Mouse (Mus musculus): ENCODE measurements around the gene Ergic1. TPM values are rescaled to one million over a fixed set of nuclear protein-coding genes. Genes with fewer than 3 reads are reported as not detected.

Ergic1 gene
- polyA plus RNA-seq, 1 experiment from 2014 or later = 130 TPM

GRCm38 (mm10) chr17:26594171-26594570 lies 32.9 kb downstream of the Ergic1 start:
- WGBS = 73% methylated on average over 7 of the region's 7 CpGs
- 0 out of 2 replicates have a peak, but pooled peaks cover 3% of the 10 kb centered on the region for H3K36me3 ChIP-seq
- no peak for ATAC-seq (ENCODE audit: insufficient number of reproducible peaks, low FRiP score, low TSS enrichment, low read depth)

DNA sequence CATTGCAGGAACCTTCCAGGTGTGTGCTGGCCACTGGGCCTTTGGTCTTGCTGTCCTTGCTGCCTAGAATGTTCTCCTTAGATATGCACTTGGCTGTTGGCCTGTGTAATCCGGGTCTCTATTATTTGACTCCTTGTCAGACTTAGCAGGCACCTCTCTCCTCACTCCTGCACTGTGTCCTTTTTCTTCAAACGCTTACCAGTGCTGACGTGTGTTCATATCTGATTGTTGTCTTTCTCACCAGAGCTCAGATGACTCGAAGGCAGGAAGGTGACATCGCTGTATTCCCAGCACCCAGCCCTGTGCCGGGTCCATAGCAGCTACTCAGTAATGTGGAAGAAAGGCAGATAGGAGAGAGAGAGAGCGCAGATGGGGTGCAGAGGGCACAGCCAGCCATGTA lies 33.7 kb downstream of the Ergic1 start:
- ATAC-seq (ENCODE audit: insufficient number of reproducible peaks, low FRiP score, low TSS enrichment, low read depth) = no peak
- no peaks in the 10 kb centered on the region for H3K9me3 ChIP-seq
- 86% methylated on average over 7 of the region's 7 CpGs for WGBS
- H3K27ac ChIP-seq = peak overlapping the region; percentile 76
- H3K9ac ChIP-seq = no peak overlapping the region
- no peaks in the 10 kb centered on the region for H3K27me3 ChIP-seq
- H3K4me3 ChIP-seq = no peak overlapping the region
- H3K4me2 ChIP-seq = no peak overlapping the region
- H3K36me3 ChIP-seq = 0 out of 2 replicates have a peak, but pooled peaks cover 3% of the 10 kb centered on the region
- H3K4me1 ChIP-seq = peaks cover 47% of the 10 kb centered on the region

More at GRCm38 (mm10) chr17:26594171-26594570, 32.9 kb downstream of the Ergic1 start:
- H3K27ac ChIP-seq = no peak overlapping the region
- no peak overlapping the region for H3K4me2 ChIP-seq
- peaks cover 42% of the 10 kb centered on the region for H3K4me1 ChIP-seq
- no peak overlapping the region for H3K4me3 ChIP-seq
- no peak overlapping the region for H3K9ac ChIP-seq
- H3K27me3 ChIP-seq = no peaks in the 10 kb centered on the region
- no peaks in the 10 kb centered on the region for H3K9me3 ChIP-seq

GRCm38 (mm10) chr17:26595448-26596167 lies 34.3 kb downstream of the Ergic1 start:
- Histone ChIP-seq H3K9me3 (no peaks in the 10 kb centered on the region), H3K4me2 (no peak overlapping the region), H3K4me1 (peaks cover 50% of the 10 kb centered on the region), H3K27me3 (no peaks in the 10 kb centered on the region), H3K36me3 (0 out of 2 replicates have a peak, but pooled peaks cover under 1% of the 10 kb centered on the region), H3K9ac (no peak overlapping the region), H3K4me3 (no peak overlapping the region), H3K27ac (peak overlapping the region; percentile 76)
- WGBS = 37% methylated on average over 7 of the region's 7 CpGs
- ATAC-seq (ENCODE audit: insufficient number of reproducible peaks, low FRiP score, low TSS enrichment, low read depth) = no peak

DNA sequence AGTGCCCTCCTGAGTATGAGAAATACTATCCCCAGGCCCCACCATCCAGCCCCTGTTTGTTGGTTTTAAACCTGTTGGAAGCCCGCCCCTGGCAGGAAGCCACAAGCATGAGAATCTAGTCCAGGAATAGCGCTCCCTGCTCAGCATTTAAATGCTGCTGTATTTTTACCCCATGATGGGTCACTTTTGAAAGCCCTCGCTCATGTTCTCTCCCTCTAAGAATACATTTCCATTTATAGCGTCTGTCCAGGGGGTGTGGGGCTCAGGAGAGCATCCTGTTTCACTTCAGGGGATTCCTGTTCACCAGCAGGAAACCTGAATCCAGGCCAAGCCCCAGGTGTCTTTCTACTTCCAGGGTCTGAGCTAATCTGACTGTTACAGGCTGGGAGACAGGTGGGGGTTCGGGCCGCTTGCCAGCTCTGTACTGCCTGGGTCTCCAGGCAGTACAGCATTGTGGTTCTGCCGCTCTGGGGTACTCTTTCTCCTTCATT lies 34.9 kb downstream of the Ergic1 start:
- no peaks in the 10 kb centered on the region for H3K9me3 ChIP-seq
- peak; percentile 59 for ATAC-seq (ENCODE audit: insufficient number of reproducible peaks, low FRiP score, low TSS enrichment, low read depth)
- no peak overlapping the region for H3K4me2 ChIP-seq
- peaks cover 56% of the 10 kb centered on the region for H3K4me1 ChIP-seq
- H3K36me3 ChIP-seq = no peaks in the 10 kb centered on the region
- no peak overlapping the region for H3K9ac ChIP-seq
- no peaks in the 10 kb centered on the region for H3K27me3 ChIP-seq
- H3K27ac ChIP-seq = peak overlapping the region; percentile 76
- no peak overlapping the region for H3K4me3 ChIP-seq
- WGBS = 32% methylated on average over 7 of the region's 7 CpGs

DNA sequence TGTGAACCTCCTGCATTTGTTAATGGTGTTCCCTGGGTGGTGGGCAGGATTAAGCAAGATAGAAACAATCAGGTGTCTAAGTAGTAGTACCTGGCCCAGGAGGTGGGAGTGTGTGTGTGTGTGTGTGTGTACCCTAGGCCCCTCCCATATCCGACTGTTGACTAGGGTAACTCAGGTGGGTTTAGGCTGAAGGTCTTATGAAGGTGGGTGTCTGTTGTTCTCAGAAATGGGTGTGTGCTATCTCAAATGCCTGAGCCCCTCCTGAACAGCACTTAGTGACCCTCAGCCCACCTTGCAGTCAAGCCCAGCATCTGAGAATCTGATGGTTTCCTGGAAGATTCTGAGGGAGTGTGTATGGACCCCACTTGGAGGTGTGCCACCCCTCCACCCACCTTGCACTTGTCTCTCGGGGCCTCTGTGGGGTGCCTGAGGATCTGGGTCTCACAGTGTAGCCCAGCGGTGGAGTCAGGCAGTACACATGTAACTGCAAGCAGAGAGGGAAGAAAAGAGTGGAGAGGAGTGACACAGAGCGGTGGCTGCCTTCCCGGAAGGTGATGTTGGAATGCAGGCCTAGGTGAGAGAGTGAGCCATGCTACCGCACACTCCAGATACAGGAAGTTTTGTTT lies 35.7 kb downstream of the Ergic1 start:
- no peaks in the 10 kb centered on the region for H3K27me3 ChIP-seq
- no peak overlapping the region for H3K9ac ChIP-seq
- no peak overlapping the region for H3K4me3 ChIP-seq
- H3K36me3 ChIP-seq = no peaks in the 10 kb centered on the region
- WGBS = 79% methylated on average over 6 of the region's 6 CpGs
- H3K4me2 ChIP-seq = no peak overlapping the region
- no peaks in the 10 kb centered on the region for H3K9me3 ChIP-seq
- H3K4me1 ChIP-seq = peaks cover 64% of the 10 kb centered on the region
- peak overlapping the region; percentile 76 for H3K27ac ChIP-seq
- no peak for ATAC-seq (ENCODE audit: insufficient number of reproducible peaks, low FRiP score, low TSS enrichment, low read depth)

DNA sequence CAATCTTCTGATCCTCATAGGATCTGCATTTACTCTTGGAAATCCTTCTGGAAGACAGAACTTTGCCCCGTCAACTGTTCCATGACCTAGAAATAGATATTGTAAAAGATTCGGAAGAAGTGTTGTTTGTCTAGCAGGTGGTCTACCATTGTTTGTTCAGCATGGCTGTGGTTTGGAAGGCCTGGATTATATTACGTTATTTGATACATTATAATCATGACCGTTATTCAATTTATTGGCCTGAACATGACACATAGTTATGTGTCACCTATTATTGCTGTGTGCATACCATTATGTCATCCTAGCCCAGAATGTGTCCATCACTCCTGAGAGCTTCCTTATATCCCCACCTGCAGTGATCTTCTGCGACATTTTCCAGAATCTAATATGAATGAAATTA lies 37.6 kb downstream of the Ergic1 start:
- Histone ChIP-seq H3K9ac (no peak overlapping the region), H3K4me3 (no peak overlapping the region), H3K27ac (no peak overlapping the region), H3K9me3 (no peaks in the 10 kb centered on the region), H3K27me3 (no peaks in the 10 kb centered on the region), H3K36me3 (no peaks in the 10 kb centered on the region), H3K4me1 (peaks cover 67% of the 10 kb centered on the region), H3K4me2 (no peak overlapping the region)
- ATAC-seq (ENCODE audit: insufficient number of reproducible peaks, low FRiP score, low TSS enrichment, low read depth) = no peak
- 83% methylated on average over 5 of the region's 5 CpGs for WGBS

GRCm38 (mm10) chr17:26600913-26601447 lies 39.7 kb downstream of the Ergic1 start:
- Histone ChIP-seq H3K36me3 (no peaks in the 10 kb centered on the region), H3K9ac (no peak overlapping the region), H3K27me3 (no peaks in the 10 kb centered on the region), H3K27ac (peak overlapping the region; percentile 79; the same call in 1 of the 2 replicates), H3K4me1 (peaks cover 57% of the 10 kb centered on the region), H3K4me2 (no peak overlapping the region), H3K9me3 (no peaks in the 10 kb centered on the region), H3K4me3 (no peak overlapping the region)
- WGBS = 60% methylated on average over 17 of the region's 17 CpGs
- no peak for ATAC-seq (ENCODE audit: insufficient number of reproducible peaks, low FRiP score, low TSS enrichment, low read depth)

DNA sequence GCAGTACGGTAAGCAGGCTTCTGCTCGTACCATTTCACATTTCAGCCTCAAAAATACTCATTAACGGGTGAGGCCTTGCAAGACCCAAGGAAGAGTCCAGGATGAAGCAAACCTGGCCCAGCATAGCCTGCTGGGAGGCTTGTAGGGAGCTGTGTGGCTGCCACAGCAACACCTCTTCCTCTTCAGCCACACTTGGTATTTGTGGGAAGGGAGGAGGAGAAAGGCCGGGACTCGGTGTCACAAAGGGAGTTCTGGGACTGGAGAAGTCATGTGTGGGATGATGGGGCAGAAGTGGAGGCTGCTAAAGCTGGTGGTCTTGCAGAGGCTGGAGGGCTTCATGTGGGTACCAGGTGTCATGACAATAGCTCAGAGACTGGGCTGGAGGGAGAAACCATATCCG lies 40.2 kb downstream of the Ergic1 start:
- ATAC-seq (ENCODE audit: insufficient number of reproducible peaks, low FRiP score, low TSS enrichment, low read depth) = no peak
- no peak overlapping the region for H3K9ac ChIP-seq
- H3K9me3 ChIP-seq = no peaks in the 10 kb centered on the region
- whole genome bisulfite sequencing = 60% methylated on average over 6 of the region's 6 CpGs
- no peak overlapping the region for H3K4me3 ChIP-seq
- H3K27me3 ChIP-seq = no peaks in the 10 kb centered on the region
- 0 out of 2 replicates have a peak, but pooled peaks cover 1% of the 10 kb centered on the region for H3K36me3 ChIP-seq
- no peak overlapping the region for H3K4me2 ChIP-seq
- peak overlapping the region; percentile 79; the same call in 1 of the 2 replicates for H3K27ac ChIP-seq
- peaks cover 52% of the 10 kb centered on the region for H3K4me1 ChIP-seq

DNA sequence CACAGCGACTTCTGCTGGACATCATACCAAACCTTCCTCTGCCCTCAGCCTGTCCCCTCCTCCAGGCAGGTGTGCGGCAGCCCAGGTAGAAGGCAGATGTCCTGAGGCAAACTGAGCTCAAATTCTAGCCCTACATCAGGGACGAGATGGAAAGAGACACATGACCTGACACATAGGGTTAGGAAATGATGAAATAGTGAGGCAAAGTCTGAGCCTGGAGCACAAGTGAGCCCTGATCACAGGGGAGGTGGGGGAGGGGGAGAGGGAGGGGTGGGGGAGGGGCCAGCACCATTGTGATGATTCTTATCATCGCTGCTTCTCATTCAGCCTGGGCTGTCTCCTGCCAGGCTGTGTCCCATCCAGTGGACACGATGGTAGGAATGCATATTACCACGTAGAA lies 40.6 kb downstream of the Ergic1 start:
- peak overlapping the region; percentile 79 for H3K27ac ChIP-seq
- H3K9ac ChIP-seq = no peak overlapping the region

GRCm38 (mm10) chr17:26602371-26602885 lies 41.1 kb downstream of the Ergic1 start:
- H3K27ac ChIP-seq = peak overlapping the region; percentile 79
- ATAC-seq (ENCODE audit: insufficient number of reproducible peaks, low FRiP score, low TSS enrichment, low read depth) = peak; percentile 20; the same call in 1 of the 2 replicates

More for the DNA sequence above, 40.6 kb downstream of the Ergic1 start:
- H3K4me1 ChIP-seq = peaks cover 48% of the 10 kb centered on the region
- H3K36me3 ChIP-seq = peaks cover 5% of the 10 kb centered on the region; the same call in 1 of the 2 replicates
- 54% methylated on average over 6 of the region's 6 CpGs for WGBS
- H3K4me2 ChIP-seq = no peak overlapping the region
- H3K27me3 ChIP-seq = no peaks in the 10 kb centered on the region
- no peak for ATAC-seq (ENCODE audit: insufficient number of reproducible peaks, low FRiP score, low TSS enrichment, low read depth)
- H3K4me3 ChIP-seq = no peak overlapping the region
- H3K9me3 ChIP-seq = no peaks in the 10 kb centered on the region

DNA sequence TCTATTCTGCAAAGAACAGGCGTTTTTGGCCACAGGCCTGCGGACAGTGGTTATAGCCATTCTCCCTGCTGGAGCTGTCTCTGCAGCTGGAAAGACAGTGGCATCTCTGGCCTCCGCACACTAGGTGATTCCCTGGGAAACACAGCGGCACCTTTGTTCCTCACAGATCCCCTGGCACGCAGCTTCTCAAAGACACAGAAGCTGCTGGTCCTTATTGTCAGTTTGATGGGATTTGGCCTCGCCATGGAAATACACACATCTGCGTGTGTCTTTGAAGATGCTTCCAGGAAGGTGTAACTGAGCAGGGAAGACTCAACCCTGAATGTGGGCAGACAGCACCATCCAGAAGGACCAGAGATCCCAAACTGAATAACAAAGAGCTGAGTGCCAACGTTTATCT lies 42.0 kb downstream of the Ergic1 start:
- no peak overlapping the region for H3K9ac ChIP-seq
- no peaks in the 10 kb centered on the region for H3K27me3 ChIP-seq
- peaks cover 39% of the 10 kb centered on the region for H3K4me1 ChIP-seq
- peak overlapping the region; percentile 79 for H3K27ac ChIP-seq
- no peak overlapping the region for H3K4me2 ChIP-seq
- H3K9me3 ChIP-seq = no peaks in the 10 kb centered on the region
- H3K36me3 ChIP-seq = peaks cover 5% of the 10 kb centered on the region; the same call in 1 of the 2 replicates
- ATAC-seq (ENCODE audit: insufficient number of reproducible peaks, low FRiP score, low TSS enrichment, low read depth) = no peak
- WGBS = 86% methylated on average over 8 of the region's 8 CpGs
- H3K4me3 ChIP-seq = no peak overlapping the region

More at GRCm38 (mm10) chr17:26602371-26602885, 41.1 kb downstream of the Ergic1 start:
- Histone ChIP-seq H3K4me2 (no peak overlapping the region), H3K27me3 (no peaks in the 10 kb centered on the region), H3K4me1 (peaks cover 43% of the 10 kb centered on the region), H3K9ac (no peak overlapping the region), H3K36me3 (peaks cover 5% of the 10 kb centered on the region; the same call in 1 of the 2 replicates), H3K4me3 (no peak overlapping the region), H3K9me3 (no peaks in the 10 kb centered on the region)
- 53% methylated on average over 12 of the region's 12 CpGs for WGBS
